Mouse (Mus musculus) intestine, embryonic 16.5 days (tissue): ENCODE measurements around the gene Nppc. TPM values are rescaled to one million over a fixed set of nuclear protein-coding genes. Genes with fewer than 3 reads are reported as not detected.
A peak's percentile ranks its signal among the peaks of the same experiment; 100 is the strongest.

Experiments
- ATAC-seq: fragments of 200-750 bp; cut with Nextera tagmentation; 2 replicates; pipeline ENCODE4 v1.8.0; 2017; ENCODE audit warnings: moderate TSS enrichment, moderate library complexity
- H3K27ac ChIP-seq: fragments of 300-500 bp; sonication (generic); 2 replicates; pipeline ENCODE4 v1.5.1; 2014; ENCODE audit warnings: mild to moderate bottlenecking, low read length
- H3K27me3 ChIP-seq: fragments of 300-500 bp; sonication (generic); replicated peaks from 2 replicates; pipeline ENCODE4 v1.6.1; 2014; ENCODE audit warnings: low read length, control low read depth, mixed read lengths; ENCODE audit not compliant: control insufficient read depth, insufficient read depth
- H3K36me3 ChIP-seq: fragments of 300-500 bp; sonication (generic); 2 replicates; pipeline ENCODE4 v1.6.1; 2014; ENCODE audit warnings: low read length, control low read depth; ENCODE audit not compliant: control insufficient read depth, insufficient read depth
- H3K4me1 ChIP-seq: fragments of 300-500 bp; sonication (generic); 2 replicates; pipeline ENCODE4 v1.6.1; 2014; ENCODE audit warnings: low read length, control low read depth, mixed read lengths; ENCODE audit not compliant: control insufficient read depth, insufficient read depth
- H3K4me2 ChIP-seq: fragments of 300-500 bp; sonication (generic); 2 replicates; pipeline ENCODE4 v1.6.1; 2014; ENCODE audit warnings: low read depth, low read length, control low read depth
- H3K4me3 ChIP-seq: fragments of 300-500 bp; sonication (generic); 2 replicates; pipeline ENCODE4 v1.5.1; 2014; ENCODE audit warnings: mild to moderate bottlenecking, low read length
- H3K9ac ChIP-seq: fragments of 300-500 bp; sonication (generic); 2 replicates; pipeline ENCODE4 v1.6.1; 2014; ENCODE audit warnings: low read depth, low read length
- H3K9me3 ChIP-seq: fragments of 300-500 bp; sonication (generic); 2 replicates; pipeline ENCODE4 v1.6.1; 2016; ENCODE audit warnings: low read length, control low read depth; ENCODE audit not compliant: control insufficient read depth
- WGBS: fragments of 180-500 bp; shearing (Covaris S2); extraction: QIAGEN DNeasy Blood & Tissue Kit; methylation state at CpG from one replicate; pipeline ENCODE4 v1.1.7; 2014; 5-methylcytosine and 5-hydroxymethylcytosine counted together
- polyA plus RNA-seq: library from polyadenylated mRNA; unstranded; fragments of >200 nt; fragmentation: Nextera tagmentation; extraction: Ambion mirVana; gene quantifications from 2 replicates; pipeline ENCODE4 v1.2.1, GENCODE M21; 2015

The Nppc gene
- polyA plus RNA-seq, 1 experiment from 2014 or later = 0.72 TPM

GRCm38 (mm10) chr1:86633840-86634750 is 36.3 kb downstream of the Nppc start:
- no peak overlapping the region for H3K27ac ChIP-seq
- ATAC-seq = no peak
- H3K9me3 ChIP-seq = no peaks in the 10 kb centered on the region
- H3K4me2 ChIP-seq = no peak overlapping the region
- WGBS = 62% methylated on average over 7 of the region's 7 CpGs
- no peaks in the 10 kb centered on the region for H3K36me3 ChIP-seq
- H3K4me3 ChIP-seq = no peak overlapping the region
- no peaks in the 10 kb centered on the region for H3K27me3 ChIP-seq
- H3K4me1 ChIP-seq = peaks cover 16% of the 10 kb centered on the region
- H3K9ac ChIP-seq = no peak overlapping the region

DNA sequence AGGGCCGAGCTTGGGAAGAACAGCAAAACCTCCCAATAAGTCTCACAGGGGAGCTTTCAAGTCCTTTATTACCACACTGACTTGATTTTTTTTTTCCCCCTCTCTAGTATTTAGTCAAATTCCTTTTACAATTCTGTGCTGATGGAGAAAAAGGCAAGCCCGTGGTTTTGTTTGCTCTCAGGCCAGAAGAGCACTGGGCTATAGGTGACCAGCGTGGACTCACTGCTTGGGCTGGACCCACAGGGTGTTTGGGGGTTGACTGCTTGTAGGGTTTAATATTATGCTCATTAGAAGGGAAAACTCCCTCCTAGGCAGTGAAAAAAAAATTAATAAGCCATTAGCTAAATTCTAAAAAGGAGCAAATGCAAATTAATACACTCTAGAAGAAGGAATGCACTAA is 36.9 kb downstream of the Nppc start:
- H3K27ac ChIP-seq = peak overlapping the region; percentile 80
- H3K9ac ChIP-seq = no peak overlapping the region
- H3K4me2 ChIP-seq = no peak overlapping the region
- no peaks in the 10 kb centered on the region for H3K9me3 ChIP-seq
- H3K4me3 ChIP-seq = no peak overlapping the region
- no peaks in the 10 kb centered on the region for H3K36me3 ChIP-seq
- no peaks in the 10 kb centered on the region for H3K27me3 ChIP-seq
- 45% methylated on average over 3 of the region's 3 CpGs for WGBS
- ATAC-seq = no peak
- peaks cover 16% of the 10 kb centered on the region for H3K4me1 ChIP-seq

GRCm38 (mm10) chr1:86632732-86633380 is 37.5 kb downstream of the Nppc start:
- peak; percentile 80 for ATAC-seq
- Histone ChIP-seq H3K27me3 (no peaks in the 10 kb centered on the region), H3K4me3 (no peak overlapping the region), H3K36me3 (no peaks in the 10 kb centered on the region), H3K9ac (no peak overlapping the region), H3K27ac (peak overlapping the region; percentile 80), H3K4me2 (peak overlapping the region; percentile 25; the same call in 1 of the 2 replicates), H3K9me3 (no peaks in the 10 kb centered on the region), H3K4me1 (peaks cover 16% of the 10 kb centered on the region)
- 38% methylated on average over 6 of the region's 6 CpGs for WGBS

- ATAC-seq = no peak
- no peak overlapping the region for H3K4me3 ChIP-seq
- H3K36me3 ChIP-seq = no peaks in the 10 kb centered on the region
- 76% methylated on average over 4 of the region's 4 CpGs for WGBS
- H3K9ac ChIP-seq = no peak overlapping the region
- no peaks in the 10 kb centered on the region for H3K27me3 ChIP-seq
- peaks cover 16% of the 10 kb centered on the region for H3K4me1 ChIP-seq
- H3K27ac ChIP-seq = no peak overlapping the region
- H3K4me2 ChIP-seq = no peak overlapping the region
- no peaks in the 10 kb centered on the region for H3K9me3 ChIP-seq
Observed at GRCm38 (mm10) chr1:86630527-86630926, 39.8 kb downstream of the Nppc start.

DNA sequence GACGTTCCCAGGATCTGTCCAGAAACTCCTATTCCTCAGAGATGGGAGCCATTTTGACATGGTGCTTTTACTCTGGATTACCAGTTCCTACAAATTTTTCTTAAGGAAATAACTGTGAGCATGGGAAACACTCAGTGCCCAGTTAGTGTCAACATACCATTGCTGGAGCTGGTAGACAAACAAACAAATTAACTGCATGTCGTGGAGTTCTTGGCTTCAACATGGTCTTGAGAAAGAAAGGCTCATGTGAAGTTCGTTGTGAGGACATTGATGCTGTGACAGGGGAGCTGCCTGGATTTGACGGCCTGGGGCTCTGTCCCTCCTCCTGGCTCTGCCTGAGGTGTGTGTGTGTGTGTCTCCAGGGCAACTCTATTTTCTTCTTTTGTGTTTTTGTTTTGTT is 40.4 kb downstream of the Nppc start:
- no peaks in the 10 kb centered on the region for H3K9me3 ChIP-seq
- no peaks in the 10 kb centered on the region for H3K36me3 ChIP-seq
- H3K4me2 ChIP-seq = no peak overlapping the region
- H3K4me3 ChIP-seq = no peak overlapping the region
- 60% methylated on average over 4 of the region's 4 CpGs for WGBS
- peaks cover 16% of the 10 kb centered on the region for H3K4me1 ChIP-seq
- no peak overlapping the region for H3K27ac ChIP-seq
- no peaks in the 10 kb centered on the region for H3K27me3 ChIP-seq
- no peak overlapping the region for H3K9ac ChIP-seq
- no peak for ATAC-seq

- Histone ChIP-seq H3K9me3 (no peaks in the 10 kb centered on the region), H3K36me3 (no peaks in the 10 kb centered on the region), H3K9ac (no peak overlapping the region), H3K27ac (no peak overlapping the region), H3K4me3 (no peak overlapping the region), H3K27me3 (no peaks in the 10 kb centered on the region), H3K4me1 (peaks cover 16% of the 10 kb centered on the region), H3K4me2 (no peak overlapping the region)
- WGBS = 67% methylated on average over 3 of the region's 3 CpGs
- no peak for ATAC-seq
Observed at GRCm38 (mm10) chr1:86628270-86628669, 42.1 kb downstream of the Nppc start.

GRCm38 (mm10) chr1:86623001-86624000 is 47.1 kb downstream of the Nppc start:
- ATAC-seq = peak; percentile 85
- Histone ChIP-seq H3K36me3 (no peaks in the 10 kb centered on the region), H3K4me3 (no peak overlapping the region), H3K27ac (no peak overlapping the region), H3K27me3 (no peaks in the 10 kb centered on the region), H3K4me1 (peaks cover 7% of the 10 kb centered on the region), H3K9ac (no peak overlapping the region), H3K4me2 (0 out of 2 replicates have a peak overlapping the region, but pooled peaks have one; percentile 14), H3K9me3 (no peaks in the 10 kb centered on the region)
- 24% methylated on average over 16 of the region's 16 CpGs for WGBS

GRCm38 (mm10) chr1:86622296-86622695 is 48.1 kb downstream of the Nppc start:
- WGBS = 72% methylated on average over 2 of the region's 2 CpGs
- Histone ChIP-seq H3K4me1 (peaks cover 7% of the 10 kb centered on the region), H3K4me3 (no peak overlapping the region), H3K27ac (no peak overlapping the region), H3K4me2 (no peak overlapping the region), H3K27me3 (no peaks in the 10 kb centered on the region), H3K36me3 (no peaks in the 10 kb centered on the region), H3K9me3 (no peaks in the 10 kb centered on the region), H3K9ac (no peak overlapping the region)
- ATAC-seq = 0 out of 2 replicates have a peak, but pooled peaks have one; percentile 14
